Mouse (Mus musculus) thymus, adult 2 months (tissue): ENCODE measurements around the gene Tmem238. TPM values are rescaled to one million over a fixed set of nuclear protein-coding genes. Genes with fewer than 3 reads are reported as not detected.
"Not testable (repeated sequence)": the region's sequence is repeated elsewhere in the genome, so short reads cannot be mapped to it uniquely, and the experiment has no call there.

Experiments used
- DNase-seq: peaks from one replicate; pipeline ENCODE4 v3.0.0; 2021
- H3K27ac ChIP-seq: fragments of 200-500 bp; 2 replicates; pipeline ENCODE4 v1.5.1; 2012; ENCODE audit warnings: low read length, control low read depth; ENCODE audit not compliant: control insufficient read depth, insufficient read depth
- H3K27me3 ChIP-seq: fragments of 200-500 bp; 2 replicates; pipeline ENCODE4 v1.6.1; 2012; ENCODE audit warnings: mild to moderate bottlenecking, low read length, moderate library complexity, mixed read lengths; ENCODE audit not compliant: control insufficient read depth, insufficient read depth
- H3K36me3 ChIP-seq: fragments of 200-500 bp; 2 replicates; pipeline ENCODE4 v1.6.1; 2012; ENCODE audit warnings: mild to moderate bottlenecking, low read length, moderate library complexity; ENCODE audit not compliant: control insufficient read depth, insufficient read depth
- H3K4me1 ChIP-seq: fragments of 200-500 bp; replicated peaks from 2 replicates; pipeline ENCODE4 v1.6.1; 2012; ENCODE audit warnings: low read length; ENCODE audit not compliant: control insufficient read depth, insufficient read depth
- H3K4me3 ChIP-seq: fragments of 200-500 bp; 2 replicates; pipeline ENCODE4 v1.5.1; 2012; ENCODE audit warnings: mild to moderate bottlenecking, low read length, control low read depth, moderate library complexity; ENCODE audit not compliant: control insufficient read depth, insufficient read depth
- CTCF ChIP-seq: fragments of 200-500 bp; IDR thresholded peaks from 2 replicates; pipeline ENCODE4 v1.5.1; 2012; ENCODE audit warnings: mild to moderate bottlenecking, control low read depth, low read length, moderate library complexity, borderline replicate concordance; ENCODE audit not compliant: control insufficient read depth, poor library complexity, insufficient read depth; ENCODE audit errors: extremely low read depth
- POLR2A ChIP-seq: fragments of 200-500 bp; IDR thresholded peaks from 2 replicates; pipeline ENCODE4 v1.6.1; 2012; ENCODE audit warnings: mild to moderate bottlenecking, low read length, control low read depth, moderate library complexity; ENCODE audit not compliant: control insufficient read depth, poor library complexity, insufficient read depth; ENCODE audit errors: extremely low read depth
- WGBS: fragments of 180-500 bp; shearing (Covaris S2); methylation state at CpG from one replicate; pipeline ENCODE4 v1.1.7; 2018; 5-methylcytosine and 5-hydroxymethylcytosine counted together
- polyA plus RNA-seq: library from polyadenylated mRNA; depleted of rRNA; stranded (reverse); fragments of >200 nt; gene quantifications from 2 replicates; pipeline ENCODE4 v1.2.3, GENCODE M21; 2012

Gene Tmem238
- polyA plus RNA-seq, 1 experiment, result 18.1 TPM

DNA sequence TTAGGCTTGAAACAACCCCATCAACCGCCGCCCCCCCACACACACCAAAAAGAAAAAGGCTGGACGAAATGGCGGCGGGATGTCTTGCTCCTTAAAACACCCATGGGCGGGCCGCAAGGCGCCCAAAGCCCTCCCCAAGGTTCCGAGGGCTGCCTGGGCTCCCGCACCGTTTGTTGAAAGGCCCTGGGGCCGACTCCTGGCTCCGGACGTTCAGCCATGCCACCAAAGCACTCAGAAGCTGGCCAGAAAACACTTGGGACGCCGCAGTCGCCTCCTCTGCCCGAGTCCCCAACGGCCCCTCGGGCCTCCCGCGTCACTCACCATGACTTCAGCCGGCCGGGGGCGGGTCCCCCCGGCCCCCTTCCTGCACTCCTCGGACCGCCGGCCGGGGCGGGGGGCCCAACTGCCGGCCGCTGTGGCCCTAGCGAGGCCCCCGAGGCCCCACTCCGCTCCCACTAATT lies 22.4 kb upstream of the Tmem238 start:
- Histone ChIP-seq H3K4me3 (peak overlapping the region; percentile 79), H3K4me1 (peaks cover 20% of the 10 kb centered on the region), H3K36me3 (peaks cover 19% of the 10 kb centered on the region), H3K27me3 (no peaks in the 10 kb centered on the region), H3K27ac (peak overlapping the region; percentile 51; the same call in 1 of the 2 replicates)
- WGBS, result 2% methylated on average over 34 of the region's 36 CpGs
- peak; percentile 49 for DNase-seq
- TF ChIP-seq POLR2A, result no peak
- TF ChIP-seq CTCF, result no peak

- WGBS, result 35% methylated on average over 10 of the region's 10 CpGs
Measured at GRCm38 (mm10) chr7:4811131-4811530, 21.7 kb upstream of the Tmem238 start.

DNA sequence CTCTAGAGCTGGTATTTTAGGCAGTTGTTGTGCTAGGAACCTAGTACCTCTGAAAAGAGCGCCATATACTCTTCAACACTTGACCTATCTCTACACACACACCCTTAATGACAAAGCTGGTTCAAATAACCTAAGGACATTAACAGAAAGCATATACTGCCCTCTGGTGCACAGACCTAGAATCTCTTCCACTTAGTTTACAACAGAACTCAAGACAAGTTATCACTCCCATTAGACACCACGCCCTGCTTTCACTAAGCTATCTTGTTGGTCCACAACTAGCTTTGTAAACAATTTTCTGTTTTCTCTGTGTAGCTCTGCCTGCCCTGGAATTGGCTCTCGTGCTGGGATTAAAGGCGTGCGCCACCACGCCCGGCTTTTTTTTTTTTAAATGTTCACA lies 17.3 kb upstream of the Tmem238 start:
- Histone ChIP-seq H3K36me3 (peaks cover 42% of the 10 kb centered on the region), H3K4me3 (no peak overlapping the region), H3K27me3 (no peaks in the 10 kb centered on the region), H3K27ac (no peak overlapping the region), H3K4me1 (peaks cover 11% of the 10 kb centered on the region)
- WGBS, result 95% methylated on average over 7 of the region's 7 CpGs
- no peak for TF ChIP-seq POLR2A
- TF ChIP-seq CTCF, result no peak
- peak; percentile 27 for DNase-seq

More at GRCm38 (mm10) chr7:4811131-4811530, 21.7 kb upstream of the Tmem238 start:
- Histone ChIP-seq H3K4me3 (peak overlapping the region; percentile 79), H3K4me1 (peaks cover 17% of the 10 kb centered on the region), H3K36me3 (peaks cover 26% of the 10 kb centered on the region)
- not testable (repeated sequence) for H3K27ac ChIP-seq, H3K27me3 ChIP-seq, DNase-seq

GRCm38 (mm10) chr7:4802247-4802646 lies 12.8 kb upstream of the Tmem238 start:
- no peaks in the 10 kb centered on the region for H3K4me1 ChIP-seq
- no peak overlapping the region for H3K27ac ChIP-seq
- peaks cover 36% of the 10 kb centered on the region for H3K36me3 ChIP-seq
- no peak for DNase-seq
- H3K4me3 ChIP-seq, result no peak overlapping the region
- no peaks in the 10 kb centered on the region for H3K27me3 ChIP-seq
- TF ChIP-seq POLR2A, result no peak
- TF ChIP-seq CTCF, result no peak

DNA sequence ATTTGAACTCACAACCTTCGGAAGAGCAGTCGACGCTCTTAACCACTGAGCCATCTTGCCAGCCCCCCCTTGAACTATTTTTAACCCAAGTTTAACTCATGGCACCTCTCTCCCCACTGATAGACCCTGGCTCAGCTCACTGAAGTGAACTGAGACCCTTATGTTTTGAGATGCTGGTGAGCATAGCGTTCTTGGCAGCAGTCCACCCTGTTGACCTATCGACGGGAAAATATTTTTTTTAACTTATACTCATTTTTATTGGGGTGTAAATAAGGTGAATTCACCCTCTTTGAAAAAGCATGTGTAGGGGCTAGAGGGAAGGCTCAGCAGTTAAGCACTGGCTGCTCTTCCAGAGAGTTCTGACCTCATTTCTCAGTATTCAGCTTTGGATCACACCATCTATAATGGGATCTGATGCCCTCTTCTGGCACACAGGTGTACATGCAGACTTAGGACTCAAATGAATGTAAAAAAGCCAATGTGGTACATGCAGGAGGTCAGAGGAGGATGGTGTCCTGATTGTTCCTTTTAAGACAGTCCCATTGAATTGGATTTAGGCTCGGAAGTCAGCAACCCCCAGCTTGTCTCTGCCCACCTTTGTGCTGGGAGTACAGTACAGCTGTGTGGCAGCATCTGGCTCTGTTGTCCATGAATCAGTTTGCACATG lies 6.4 kb upstream of the Tmem238 start:
- H3K4me3 ChIP-seq, result no peak overlapping the region
- no peak overlapping the region for H3K27ac ChIP-seq
- DNase-seq, result peak; percentile 18
- WGBS, result 86% methylated on average over 7 of the region's 7 CpGs
- peaks cover 43% of the 10 kb centered on the region for H3K36me3 ChIP-seq
- peaks cover 8% of the 10 kb centered on the region for H3K4me1 ChIP-seq
- TF ChIP-seq POLR2A (no peak), CTCF (no peak)
- no peaks in the 10 kb centered on the region for H3K27me3 ChIP-seq

DNA sequence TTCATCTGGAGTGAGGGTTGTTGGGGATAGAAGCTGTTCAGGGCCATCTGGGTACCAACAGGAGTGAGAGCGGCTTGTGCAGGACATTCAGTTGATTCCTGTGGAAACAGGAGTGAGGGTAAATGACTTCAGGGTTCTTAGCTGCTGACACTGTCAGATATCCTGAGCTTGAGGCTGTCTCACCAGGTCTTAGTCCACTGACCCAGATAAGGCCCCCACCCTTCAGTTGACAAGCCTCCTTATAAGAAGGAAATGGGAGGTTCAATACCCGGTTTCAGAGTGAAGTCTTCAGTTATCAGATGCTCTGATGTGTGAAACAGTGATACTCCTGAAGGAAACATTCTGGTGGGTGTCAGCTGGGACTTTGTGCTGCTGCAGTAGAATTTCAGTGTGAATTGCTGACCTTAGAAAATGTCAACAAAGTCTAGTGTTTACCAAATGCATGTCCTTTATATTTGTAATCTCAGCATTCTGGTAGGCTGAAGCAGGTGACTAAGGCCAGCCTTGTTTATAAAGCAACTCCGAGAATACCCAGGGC lies 5.2 kb upstream of the Tmem238 start:
- Histone ChIP-seq H3K4me1 (peaks cover 10% of the 10 kb centered on the region), H3K27ac (no peak overlapping the region), H3K4me3 (no peak overlapping the region), H3K27me3 (no peaks in the 10 kb centered on the region; the same call in 1 of the 2 replicates), H3K36me3 (peaks cover 43% of the 10 kb centered on the region)
- 68% methylated on average over 3 of the region's 3 CpGs for WGBS
- no peak for DNase-seq
- TF ChIP-seq POLR2A, result no peak
- no peak for TF ChIP-seq CTCF
